Mouse (Mus musculus): ENCODE measurements around the gene Enpep.

The Enpep gene

GRCm38 (mm10) chr3:129312511-129312910 lies 20.0 kb downstream of the Enpep start:
- DNase-seq (ENCODE audit: low spot score): no peak

DNA sequence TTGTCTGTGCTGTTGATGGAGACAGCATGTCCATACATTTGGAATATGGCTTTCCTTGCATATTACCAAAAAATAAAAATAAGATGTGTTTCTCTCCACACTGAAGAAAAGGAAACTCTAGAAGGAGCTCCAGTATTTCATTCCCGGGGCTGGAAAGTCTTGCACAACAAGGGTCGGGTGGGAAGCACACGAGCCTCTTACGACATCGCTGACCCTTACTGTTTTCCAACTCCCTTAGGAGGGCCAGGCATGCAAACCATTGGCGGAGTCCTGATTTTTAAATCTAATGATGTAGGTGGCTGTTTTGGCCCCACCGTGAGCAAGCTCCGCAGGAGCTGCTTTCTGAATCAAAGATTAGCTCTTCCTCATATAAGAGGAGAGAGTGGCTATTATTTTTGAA lies 20.6 kb downstream of the Enpep start:
- DNase-seq (ENCODE audit: low spot score): no peak

- DNase-seq (ENCODE audit: low spot score): no peak
Measured at GRCm38 (mm10) chr3:129309926-129310325, 22.6 kb downstream of the Enpep start.

DNA sequence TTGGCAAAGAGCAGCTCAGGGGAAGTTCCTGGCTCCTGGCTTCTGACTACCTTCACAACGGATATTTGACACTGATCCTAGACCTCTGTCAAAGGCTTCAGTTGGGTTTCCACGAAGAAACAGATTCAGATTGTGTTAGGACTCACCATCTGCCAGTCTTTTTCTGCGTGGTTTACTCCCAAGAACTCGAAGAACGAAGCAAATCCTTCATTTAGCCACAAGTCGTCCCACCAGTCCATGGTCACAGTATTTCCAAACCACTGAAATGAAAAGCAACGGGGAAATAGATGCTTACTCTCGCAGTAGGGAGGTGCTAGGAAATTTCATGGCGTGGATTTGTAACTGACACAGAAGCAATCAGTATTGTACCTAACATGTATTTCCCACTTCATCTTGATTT lies 23.6 kb downstream of the Enpep start:
- no peak for DNase-seq (ENCODE audit: low spot score)

GRCm38 (mm10) chr3:129308102-129308752 lies 24.3 kb downstream of the Enpep start:
- no peak for DNase-seq (ENCODE audit: low spot score)

DNA sequence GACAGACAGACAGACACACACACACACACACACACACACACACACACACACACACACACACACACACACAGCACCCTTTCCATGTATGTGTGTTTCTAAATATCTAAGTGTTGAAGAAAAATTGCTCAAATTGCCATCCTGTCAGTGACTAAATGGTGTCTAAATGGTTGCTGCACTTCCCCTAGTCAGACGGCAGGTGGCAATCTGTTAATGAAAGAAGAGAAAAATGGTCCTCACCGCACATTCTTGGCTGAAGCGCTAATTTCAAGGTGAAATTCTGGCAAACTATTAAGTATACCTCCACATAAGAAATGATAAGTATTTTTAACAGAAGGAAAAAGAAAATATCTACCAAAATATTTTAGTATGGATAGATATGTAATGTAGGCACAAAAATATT lies 28.6 kb downstream of the Enpep start:
- no peak for DNase-seq (ENCODE audit: low spot score)

- DNase-seq (ENCODE audit: low spot score): no peak
Measured at GRCm38 (mm10) chr3:129299874-129300273, 32.6 kb downstream of the Enpep start.

- DNase-seq (ENCODE audit: low spot score): no peak
Measured at GRCm38 (mm10) chr3:129298606-129299005, 33.9 kb downstream of the Enpep start.

GRCm38 (mm10) chr3:129296994-129297393 lies 35.5 kb downstream of the Enpep start:
- no peak for DNase-seq (ENCODE audit: low spot score)

DNA sequence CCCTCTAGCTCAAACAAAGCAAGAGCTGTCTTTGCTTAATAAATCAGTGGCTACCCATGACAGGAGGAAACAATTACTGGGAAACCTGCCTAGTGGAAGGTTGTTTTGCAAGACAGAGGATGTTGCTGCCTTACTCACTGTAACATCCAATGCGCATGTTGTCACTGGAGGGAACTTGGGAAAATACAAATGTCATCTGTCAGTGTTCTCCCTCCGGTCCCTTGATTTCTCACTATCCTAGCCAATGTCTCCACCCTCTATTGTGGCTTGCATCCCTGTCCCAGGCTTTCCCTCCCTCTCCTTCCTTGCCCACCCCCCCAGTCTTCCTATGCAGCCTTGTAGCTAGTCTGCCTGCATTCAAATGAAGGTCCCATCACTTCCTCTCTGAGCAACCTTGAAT lies 36.6 kb downstream of the Enpep start:
- DNase-seq (ENCODE audit: low spot score): no peak

- no peak for DNase-seq (ENCODE audit: low spot score)
Measured at GRCm38 (mm10) chr3:129289536-129289935, 43.0 kb downstream of the Enpep start.

DNA sequence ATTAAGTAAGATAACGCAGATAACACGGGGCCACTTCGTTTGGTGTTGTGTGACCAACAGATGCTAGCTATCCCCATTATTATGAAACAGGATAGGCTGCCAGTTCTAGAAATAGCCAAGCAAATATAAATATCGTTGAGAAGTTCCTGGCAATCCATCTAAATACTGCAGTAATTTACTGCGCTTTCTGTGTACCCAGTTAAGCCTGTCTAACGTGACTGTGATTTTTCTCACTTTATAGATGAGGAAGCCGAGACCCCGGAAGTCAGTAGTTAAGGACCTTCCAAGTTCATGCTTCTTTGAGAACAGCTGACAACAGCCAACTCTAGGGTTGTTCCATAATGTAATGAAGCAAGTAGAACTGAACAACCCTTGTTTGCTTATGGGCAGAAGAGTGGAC lies 45.4 kb downstream of the Enpep start:
- no peak for DNase-seq (ENCODE audit: low spot score)

- DNase-seq (ENCODE audit: low spot score): no peak
Measured at GRCm38 (mm10) chr3:129286426-129286825, 46.1 kb downstream of the Enpep start.

DNA sequence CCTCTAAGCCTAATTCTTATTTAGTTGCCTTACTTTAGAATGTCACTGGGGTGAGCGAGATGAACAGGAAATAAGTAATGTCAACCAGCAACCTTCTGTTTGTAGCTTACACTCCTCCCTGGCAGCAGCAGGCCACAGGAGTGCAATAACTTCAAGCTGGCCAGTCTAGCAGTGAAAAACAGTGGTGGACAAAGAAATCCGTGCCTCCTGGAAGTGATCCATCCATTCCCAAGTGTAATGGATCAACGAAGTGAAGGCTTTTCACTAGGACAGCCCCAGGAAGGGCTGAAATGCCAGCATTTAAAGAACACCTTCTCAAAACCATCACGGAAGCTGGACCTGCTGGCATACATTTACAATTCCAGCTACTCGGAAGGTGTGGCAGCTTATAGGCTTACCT lies 48.2 kb downstream of the Enpep start:
- no peak for DNase-seq (ENCODE audit: low spot score)

DNA sequence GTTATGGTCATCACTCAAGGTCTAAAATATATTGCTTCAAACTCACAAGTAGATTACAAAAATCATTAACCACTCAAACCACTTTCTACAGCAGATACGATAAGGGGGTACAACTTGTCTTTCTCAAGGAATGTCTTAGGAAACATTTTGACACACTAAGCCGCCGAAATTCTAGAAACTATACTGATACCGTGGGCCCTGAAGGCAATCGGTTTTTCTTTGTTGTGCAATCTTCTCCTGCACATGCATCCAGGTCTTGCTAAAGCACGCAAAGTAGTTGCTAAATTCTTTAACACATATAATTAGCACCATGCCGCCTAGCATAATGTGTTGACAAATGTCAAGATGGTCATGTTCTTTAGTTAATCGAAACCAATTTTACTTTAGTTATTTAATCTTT lies 53.1 kb downstream of the Enpep start:
- DNase-seq (ENCODE audit: low spot score): no peak

DNA sequence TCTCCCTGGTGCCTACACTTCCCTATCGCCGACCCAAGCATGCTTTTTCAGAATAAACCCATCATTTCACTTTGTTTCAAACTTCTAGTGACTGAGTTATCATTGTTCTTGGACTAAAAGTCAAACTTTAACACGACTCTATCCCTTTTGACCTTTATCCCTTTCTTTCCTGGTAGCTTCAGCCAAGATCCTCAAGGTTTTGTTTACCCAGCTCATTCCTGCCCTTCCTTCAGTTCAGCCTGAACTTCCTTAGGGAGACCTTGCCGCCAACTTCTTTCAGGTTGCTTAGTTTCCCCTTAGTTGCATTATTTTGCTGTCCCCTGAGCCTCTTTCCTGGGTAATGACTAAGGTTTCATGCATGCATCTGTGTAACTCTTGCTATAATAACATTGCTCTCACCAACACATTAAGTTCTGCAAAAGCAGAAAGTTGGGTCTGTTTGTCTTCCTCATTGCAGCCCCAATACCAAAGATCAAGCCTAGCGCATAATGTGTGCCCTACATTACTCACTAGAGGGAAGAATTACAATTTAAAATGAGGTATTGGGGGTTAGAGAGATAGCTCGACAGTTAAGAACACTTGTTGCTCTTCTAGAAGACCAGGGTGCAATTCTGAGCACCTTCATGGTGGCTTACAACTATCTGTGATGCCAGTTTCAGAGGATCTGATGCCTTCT lies 59.2 kb downstream of the Enpep start:
- no peak for DNase-seq (ENCODE audit: low spot score)

GRCm38 (mm10) chr3:129270044-129270443 lies 62.5 kb downstream of the Enpep start:
- DNase-seq (ENCODE audit: low spot score): no peak

DNA sequence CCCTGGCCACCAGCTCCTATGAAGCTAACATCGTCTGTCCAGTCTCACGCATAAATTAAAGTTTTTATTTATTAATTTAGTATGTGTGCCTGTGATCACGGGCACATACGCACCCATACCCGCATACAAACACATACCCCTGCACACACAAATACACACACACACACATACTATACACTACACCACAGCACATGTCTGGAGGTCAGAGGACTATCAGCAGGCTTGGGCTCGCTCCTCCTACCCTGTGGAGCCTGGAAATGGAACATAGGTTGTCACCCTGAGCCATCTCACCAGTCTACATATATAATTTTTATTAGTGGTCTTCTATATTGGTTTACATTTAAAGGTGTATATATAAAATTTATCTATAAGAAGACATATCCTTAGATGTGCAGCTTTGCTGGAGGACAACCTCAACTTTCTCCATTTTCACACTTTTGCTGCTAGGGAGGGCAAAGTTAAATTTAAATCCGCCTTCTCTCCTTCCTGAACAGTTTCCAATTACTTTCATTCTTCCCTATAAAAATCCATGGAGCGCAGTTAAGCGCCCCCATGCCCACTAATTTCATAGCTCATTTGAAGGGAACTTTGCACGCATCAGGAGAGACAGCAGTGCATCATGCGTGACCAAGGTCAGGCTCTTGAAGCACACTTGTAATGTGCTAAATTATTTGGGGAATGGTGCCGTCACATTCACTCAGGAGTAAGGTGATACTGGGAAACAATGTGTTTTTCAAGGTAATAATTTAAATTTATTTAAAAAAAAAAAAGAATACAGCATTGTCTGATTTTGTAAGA lies 63.4 kb downstream of the Enpep start:
- DNase-seq (ENCODE audit: low spot score): no peak

- no peak for DNase-seq (ENCODE audit: low spot score)
Measured at GRCm38 (mm10) chr3:129258497-129258896, 74.0 kb downstream of the Enpep start.

GRCm38 (mm10) chr3:129256766-129257165 lies 75.8 kb downstream of the Enpep start:
- DNase-seq (ENCODE audit: low spot score): no peak

GRCm38 (mm10) chr3:129256283-129256682 lies 76.2 kb downstream of the Enpep start:
- no peak for DNase-seq (ENCODE audit: low spot score)

DNA sequence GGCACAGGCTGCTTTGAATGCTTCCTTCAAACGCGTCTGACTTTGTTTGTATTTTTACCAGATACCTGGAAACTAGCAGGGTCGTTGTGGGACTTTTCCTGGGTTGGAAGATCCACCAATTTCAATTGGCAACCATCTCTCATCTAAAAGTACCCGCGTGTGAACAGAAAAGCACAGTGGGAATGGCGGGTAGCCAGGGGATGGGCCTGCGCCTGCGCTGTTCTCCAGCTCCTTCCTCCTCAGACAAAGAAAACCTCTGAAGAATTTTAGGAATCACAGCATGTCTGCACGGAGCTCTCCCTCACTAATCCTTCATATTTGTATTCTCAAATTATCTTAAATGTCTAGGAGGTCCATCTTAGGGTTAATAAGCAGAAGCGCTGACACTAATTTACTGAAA lies 78.3 kb downstream of the Enpep start:
- no peak for DNase-seq (ENCODE audit: low spot score)

GRCm38 (mm10) chr3:129250997-129251396 lies 81.5 kb downstream of the Enpep start:
- DNase-seq (ENCODE audit: low spot score): no peak
